Mouse (Mus musculus) frontal cortex, postnatal 14 days (tissue): ENCODE measurements around the gene Mmgt2.
"Not testable (repeated sequence)": the region's sequence is repeated elsewhere in the genome, so short reads cannot be mapped to it uniquely, and the experiment has no call there.

ENCODE experiments used
- DNase-seq, 2 experiments: peaks; one replicate each; pipeline ENCODE4 v3.0.0; 2022; ENCODE audit warnings: low spot score in 2 of 2

The Mmgt2 gene

DNA sequence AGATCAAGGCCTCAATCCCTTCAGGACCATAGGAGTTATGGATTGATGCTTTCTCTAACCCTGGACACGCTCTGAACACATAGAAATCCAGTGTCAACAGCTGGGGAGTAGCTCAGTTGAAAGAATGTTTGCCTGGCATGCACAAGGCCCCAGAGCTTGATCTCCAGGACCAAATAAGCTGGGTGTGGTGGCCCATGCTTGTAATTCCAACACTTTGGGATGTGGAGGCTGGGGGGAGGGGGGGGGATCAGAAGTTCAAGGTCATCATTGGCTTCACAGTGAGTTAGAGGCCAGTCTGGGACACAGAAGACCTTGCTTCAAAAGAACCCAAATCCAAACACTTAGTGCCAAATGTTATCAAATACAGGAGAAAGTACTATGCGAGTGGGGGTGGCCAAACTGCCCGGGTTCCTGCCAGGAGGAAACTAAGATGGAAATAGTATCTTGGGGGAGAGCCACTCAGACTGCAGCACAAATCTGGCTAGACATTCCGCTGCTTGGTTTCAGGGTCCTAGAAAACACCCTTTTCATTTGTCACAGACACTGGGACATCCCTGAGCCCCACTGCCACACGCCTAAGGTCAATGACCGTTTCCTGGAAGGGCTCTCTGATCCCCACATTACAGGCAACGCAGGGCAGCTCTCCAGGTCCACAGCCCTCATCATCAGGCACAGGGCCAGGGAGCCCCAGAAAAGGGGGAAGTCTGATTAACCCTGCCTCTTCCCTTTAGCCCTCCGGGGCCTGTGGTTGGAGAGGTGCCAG lies 2.6 kb upstream of the Mmgt2 start:
- peak; percentile 44 to 49 for DNase-seq

- DNase-seq: no peak
Measured at GRCm38 (mm10) chr11:62646495-62646843, 2.0 kb upstream of the Mmgt2 start.

- no peak for DNase-seq
Measured at GRCm38 (mm10) chr11:62646958-62647515, 1.4 kb upstream of the Mmgt2 start.

DNA sequence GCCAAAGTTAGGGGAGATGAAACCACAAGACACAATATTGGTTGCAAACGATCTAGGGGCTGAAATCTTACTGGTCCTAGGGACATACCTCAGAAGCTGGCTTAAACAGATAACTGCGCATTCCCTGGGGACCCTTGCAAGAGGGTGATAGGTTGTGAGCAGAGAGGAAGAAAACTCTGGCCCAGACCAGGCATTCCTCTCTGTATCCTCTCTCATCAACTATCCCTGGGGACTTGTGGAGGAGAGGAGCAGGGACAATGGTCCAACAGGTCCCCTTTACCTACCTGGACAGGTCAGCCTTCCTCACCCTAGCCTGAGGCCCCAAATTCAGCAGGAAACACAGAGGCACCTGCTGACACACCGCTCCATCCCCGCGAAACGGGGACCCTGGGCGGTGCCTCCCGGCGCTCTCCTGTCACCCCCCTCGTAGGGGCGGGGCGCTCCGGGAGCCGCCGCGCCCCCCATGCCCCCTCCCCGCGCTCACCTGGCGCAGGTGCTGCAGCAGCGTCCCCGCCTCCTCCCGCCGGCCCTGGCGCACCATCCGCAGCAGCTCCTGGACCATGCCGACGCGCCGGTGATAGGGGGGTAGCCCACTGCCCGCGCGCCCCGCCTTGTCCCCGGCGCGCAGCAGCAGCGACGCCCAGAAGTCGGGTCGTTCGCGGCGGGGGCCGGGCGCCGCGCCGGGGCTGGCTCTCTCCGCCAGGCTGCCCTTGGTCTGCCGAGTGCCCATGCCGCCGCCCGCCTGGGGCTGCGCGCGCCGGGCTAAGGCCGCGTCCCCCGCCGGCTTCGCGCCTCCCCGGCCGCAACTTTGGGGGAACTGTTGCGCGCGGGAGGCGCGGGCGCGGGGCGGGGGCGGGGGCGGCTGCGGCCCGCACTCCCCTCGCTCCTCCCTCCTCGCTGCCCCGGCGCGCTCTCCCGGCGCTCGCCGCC lies 538 bp upstream of the Mmgt2 start, which contains the start of gene Lrrc75a:
Gene Lrrc75a (minus strand): TSS at position 863 of the 930 bp plus-strand sequence.
- DNase-seq: no peak

GRCm38 (mm10) chr11:62649803-62650202 lies 1.3 kb downstream of the Mmgt2 start:
- DNase-seq: not testable (repeated sequence)

GRCm38 (mm10) chr11:62651563-62651962 lies 3.1 kb downstream of the Mmgt2 start:
- DNase-seq: no peak

DNA sequence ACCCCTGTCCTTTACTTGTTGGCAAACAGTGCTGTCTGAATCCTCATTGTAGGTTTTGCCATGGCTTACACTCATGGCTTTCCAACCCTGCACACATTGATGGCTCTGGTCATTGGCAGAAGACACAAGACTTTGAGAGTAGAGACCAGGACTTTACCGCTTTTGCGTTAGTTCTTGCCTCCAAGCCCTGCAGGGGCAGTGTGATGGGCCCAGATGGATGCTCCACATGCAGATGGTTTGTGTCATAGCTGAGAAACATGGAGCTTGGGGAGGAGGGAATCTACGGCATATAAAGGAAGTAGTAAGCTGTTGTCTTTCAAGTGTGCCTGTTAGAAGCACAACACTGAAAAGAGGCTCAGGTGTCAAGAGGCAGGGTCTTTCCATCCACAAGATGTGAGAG lies 3.6 kb downstream of the Mmgt2 start:
- no peak for DNase-seq

DNA sequence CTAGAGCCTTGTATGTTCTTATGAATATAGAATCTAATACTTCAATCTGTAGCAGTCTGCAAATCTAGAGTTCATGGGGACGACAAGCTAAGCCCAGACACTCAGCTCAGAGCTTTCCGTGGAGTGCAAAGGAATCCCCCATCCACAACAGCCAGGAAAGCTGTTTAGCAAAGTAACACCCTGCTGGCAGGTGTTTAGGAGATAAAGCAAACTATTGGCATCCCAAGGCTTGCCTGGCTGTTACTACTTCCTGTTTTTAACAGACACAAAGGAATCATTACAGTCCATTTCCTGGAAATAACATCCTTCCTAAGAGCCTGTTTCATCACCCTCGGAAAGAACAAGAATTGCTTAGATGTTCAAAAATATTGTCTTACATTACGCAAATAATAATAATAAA lies 12.4 kb downstream of the Mmgt2 start:
- no peak for DNase-seq

GRCm38 (mm10) chr11:62664250-62664649 lies 15.8 kb downstream of the Mmgt2 start:
- DNase-seq: no peak

DNA sequence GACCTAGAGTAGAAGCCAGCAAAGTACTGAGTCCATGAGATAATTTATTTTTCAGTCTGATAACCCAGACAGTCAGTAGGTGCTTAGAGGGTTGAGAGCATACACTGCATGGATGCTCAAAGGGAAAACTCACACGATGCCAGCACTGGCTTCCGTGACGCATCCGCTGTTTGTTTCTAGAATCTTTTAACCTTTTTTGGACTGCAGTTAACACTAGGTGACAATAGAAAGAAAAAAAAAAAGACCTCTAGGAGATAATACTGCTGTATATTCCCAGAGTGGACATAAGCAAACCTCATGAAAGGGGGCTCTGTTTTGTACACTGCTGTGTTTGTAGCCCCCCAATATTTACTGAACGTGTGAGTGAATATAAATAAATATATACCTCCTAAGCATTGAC lies 20.5 kb downstream of the Mmgt2 start:
- no peak for DNase-seq

GRCm38 (mm10) chr11:62669471-62669870 lies 21.0 kb downstream of the Mmgt2 start:
- peak; percentile 36 to 59 for DNase-seq

GRCm38 (mm10) chr11:62670006-62670405 lies 21.5 kb downstream of the Mmgt2 start:
- DNase-seq: no peak

- DNase-seq: peak; percentile 36 to 53
Measured at GRCm38 (mm10) chr11:62675480-62676289, 27.2 kb downstream of the Mmgt2 start.

DNA sequence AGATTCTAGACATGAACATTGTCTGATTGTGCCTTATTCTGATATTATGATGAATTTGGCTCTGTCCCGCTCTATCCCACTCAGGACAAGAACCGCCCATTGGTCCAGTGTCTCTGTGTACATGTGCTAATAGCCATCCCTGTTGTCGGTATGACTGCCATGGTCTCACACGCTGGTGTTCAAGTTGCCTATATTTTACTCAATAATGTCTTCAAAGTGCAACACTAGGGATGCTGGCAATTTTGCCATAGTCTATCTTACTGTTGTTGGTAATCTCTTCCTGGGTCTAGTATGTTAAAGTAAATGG lies 27.8 kb downstream of the Mmgt2 start:
- DNase-seq: no peak

DNA sequence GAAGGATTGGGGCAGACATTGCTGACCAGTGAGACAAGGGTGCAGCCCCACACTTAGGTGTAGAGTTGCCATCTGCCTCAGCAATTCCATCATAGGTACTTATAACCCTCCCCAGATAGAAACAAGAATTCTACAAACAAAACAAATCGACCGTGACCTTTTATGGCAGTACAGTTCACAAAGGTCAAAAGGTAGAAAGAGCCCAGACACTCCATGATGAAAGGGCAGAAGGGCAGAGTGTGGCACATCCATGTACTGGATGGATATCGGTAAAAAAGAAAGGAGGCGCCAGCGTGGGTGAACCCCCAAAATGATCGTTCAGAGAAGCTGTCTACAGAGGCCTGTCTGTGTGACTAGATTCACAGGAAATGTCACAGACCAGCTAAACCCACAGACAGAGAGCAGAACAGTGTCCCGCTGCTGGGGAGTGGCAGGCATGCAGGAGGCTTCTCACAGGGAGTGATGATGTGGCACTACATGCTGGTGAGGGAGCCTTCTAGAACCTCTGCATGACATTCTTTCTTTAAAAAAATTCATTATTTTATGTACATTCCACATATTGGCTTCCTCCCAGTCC lies 30.4 kb downstream of the Mmgt2 start:
- DNase-seq: no peak

- no peak for DNase-seq
Measured at GRCm38 (mm10) chr11:62679954-62680353, 31.5 kb downstream of the Mmgt2 start.

DNA sequence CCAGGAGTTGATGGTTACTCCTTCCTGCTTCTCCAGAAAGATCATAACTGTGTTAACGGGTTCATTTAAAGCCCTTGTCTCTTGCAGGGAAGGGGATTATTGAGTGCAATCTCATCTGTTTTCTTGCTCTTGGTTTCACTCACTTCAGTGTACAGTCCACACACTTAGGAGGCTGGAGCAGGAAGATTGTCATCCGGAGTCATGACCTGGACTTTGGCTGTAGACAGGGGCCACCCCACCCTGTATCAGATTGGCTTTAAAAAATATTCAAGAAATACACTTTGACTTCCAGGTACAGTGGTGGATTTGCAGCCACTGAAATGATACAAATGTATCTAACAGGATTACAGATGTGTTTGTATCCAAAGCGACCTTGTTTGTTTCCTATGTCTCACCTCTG lies 43.1 kb downstream of the Mmgt2 start:
- no peak for DNase-seq

- no peak for DNase-seq
Measured at GRCm38 (mm10) chr11:62693299-62694184, 45.1 kb downstream of the Mmgt2 start.

- no peak for DNase-seq
Measured at GRCm38 (mm10) chr11:62695126-62695525, 46.7 kb downstream of the Mmgt2 start.

DNA sequence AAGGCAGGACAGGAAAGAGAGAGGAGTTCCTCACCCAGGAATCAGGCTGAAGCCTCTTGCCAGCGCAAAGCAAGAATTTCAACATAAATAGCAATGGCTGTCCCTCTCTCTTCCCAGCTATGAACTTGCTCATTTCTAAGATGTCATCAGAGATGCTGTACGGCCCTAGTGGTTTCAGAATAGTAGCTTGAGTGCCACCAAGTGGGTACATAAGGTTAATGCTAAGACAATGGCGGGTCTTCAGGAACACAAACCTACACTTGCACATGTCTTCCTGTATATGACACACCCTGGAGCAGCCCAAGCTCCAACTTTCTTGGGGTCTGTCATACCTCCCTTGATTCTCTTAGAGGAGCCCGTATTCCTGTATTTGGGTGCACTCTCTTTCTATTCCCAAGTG lies 51.3 kb downstream of the Mmgt2 start:
- no peak for DNase-seq
